Mouse (Mus musculus) cerebellum, adult 2 months (tissue): ENCODE data around the gene Cpa2. TPM values are rescaled to one million over a fixed set of nuclear protein-coding genes. Genes with fewer than 3 reads are reported as not detected.

Source experiments
- DNase-seq, 2 experiments: peaks; one replicate each; pipeline ENCODE4 v3.0.0; 2021
- H3K27ac ChIP-seq: fragments of 200-500 bp; 2 replicates; pipeline ENCODE4 v1.5.1; 2012; ENCODE audit warnings: low read length, control low read depth, inconsistent platforms; ENCODE audit not compliant: insufficient read depth
- H3K27me3 ChIP-seq: fragments of 200-500 bp; 2 replicates; pipeline ENCODE4 v1.6.1; 2012; ENCODE audit warnings: inconsistent platforms, mild to moderate bottlenecking, low read length, moderate library complexity; ENCODE audit not compliant: control insufficient read depth, insufficient read depth
- H3K4me1 ChIP-seq: fragments of 200-500 bp; 2 replicates; pipeline ENCODE4 v1.6.1; 2011; ENCODE audit warnings: low read length; ENCODE audit not compliant: control insufficient read depth, insufficient read depth
- H3K4me3 ChIP-seq: fragments of 200-500 bp; replicated peaks from 2 replicates; pipeline ENCODE3; 2011; ENCODE audit warnings: mild to moderate bottlenecking, low read depth, low read length, control low read depth; ENCODE audit not compliant: insufficient read depth
- CTCF ChIP-seq: fragments of 200-500 bp; IDR thresholded peaks from 2 replicates; pipeline ENCODE4 v1.5.1; 2011; ENCODE audit warnings: low read depth, mild to moderate bottlenecking, control low read depth, low read length, moderate library complexity, borderline replicate concordance; ENCODE audit not compliant: insufficient read depth
- POLR2A ChIP-seq: fragments of 200-500 bp; IDR thresholded peaks from 2 replicates; pipeline ENCODE4 v1.6.1; 2011; ENCODE audit warnings: low read length, control low read depth, borderline replicate concordance; ENCODE audit not compliant: insufficient read depth
- WGBS: fragments of 180-500 bp; shearing (Covaris S2); methylation state at CpG from one replicate; pipeline ENCODE4 v1.1.7; 2018; 5-methylcytosine and 5-hydroxymethylcytosine counted together
- polyA plus RNA-seq: library from polyadenylated mRNA; depleted of rRNA; stranded (reverse); fragments of >200 nt; gene quantifications from 2 replicates; pipeline ENCODE4 v1.2.3, GENCODE M21; 2012

Gene Cpa2
- polyA plus RNA-seq, 1 experiment = 7.7 TPM

DNA sequence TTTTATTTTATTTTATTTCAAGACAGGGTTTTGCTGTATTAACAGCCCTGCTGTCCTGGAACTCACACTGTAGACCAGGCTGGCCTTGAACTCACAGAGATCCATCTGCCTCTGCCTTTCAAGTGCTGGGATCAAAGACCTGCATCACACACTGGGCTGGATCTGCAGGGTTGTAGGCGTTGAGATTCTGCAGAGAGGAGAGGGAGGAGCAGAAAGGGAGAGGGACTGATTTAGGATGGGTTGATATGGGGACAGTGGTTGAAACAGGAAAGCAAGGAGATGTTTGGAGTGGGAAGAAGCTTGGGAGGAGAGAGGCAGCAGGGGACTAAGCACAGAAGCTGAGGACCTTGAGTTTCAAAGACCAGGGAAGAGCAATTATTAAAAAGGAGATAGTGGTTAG is 18.3 kb downstream of the Cpa2 start:
- no peak overlapping the region for H3K27ac ChIP-seq
- H3K4me1 ChIP-seq = no peaks in the 10 kb centered on the region
- no peak overlapping the region for H3K4me3 ChIP-seq
- TF ChIP-seq CTCF = no peak
- no peak for TF ChIP-seq POLR2A
- H3K27me3 ChIP-seq = no peaks in the 10 kb centered on the region
- WGBS = 45% methylated on average over 1 of the region's 1 CpGs
- DNase-seq = no peak

DNA sequence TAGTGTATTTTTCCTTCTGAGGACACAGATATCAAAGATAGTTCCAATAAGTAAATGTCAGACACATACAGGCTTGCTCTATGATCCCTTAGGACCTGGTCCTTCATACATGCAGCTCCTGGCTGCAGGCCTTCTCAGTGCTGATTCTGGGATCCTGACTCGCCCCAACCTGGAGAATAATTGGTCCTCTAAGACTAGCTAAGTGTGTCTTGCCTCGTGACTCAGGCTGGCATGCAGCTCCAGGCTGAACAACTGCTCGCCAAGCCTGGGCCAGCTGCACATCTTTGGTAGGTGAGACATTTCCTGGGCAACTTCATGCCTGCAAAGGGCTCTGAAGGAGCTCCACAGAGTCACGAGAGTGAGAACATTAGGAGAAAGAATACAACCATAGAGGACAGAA is 20.8 kb downstream of the Cpa2 start:
- no peak overlapping the region for H3K4me3 ChIP-seq
- H3K27me3 ChIP-seq = no peaks in the 10 kb centered on the region
- no peak for TF ChIP-seq CTCF
- no peak for TF ChIP-seq POLR2A
- 63% methylated on average over 4 of the region's 4 CpGs for WGBS
- H3K4me1 ChIP-seq = no peaks in the 10 kb centered on the region
- no peak overlapping the region for H3K27ac ChIP-seq
- DNase-seq = no peak

DNA sequence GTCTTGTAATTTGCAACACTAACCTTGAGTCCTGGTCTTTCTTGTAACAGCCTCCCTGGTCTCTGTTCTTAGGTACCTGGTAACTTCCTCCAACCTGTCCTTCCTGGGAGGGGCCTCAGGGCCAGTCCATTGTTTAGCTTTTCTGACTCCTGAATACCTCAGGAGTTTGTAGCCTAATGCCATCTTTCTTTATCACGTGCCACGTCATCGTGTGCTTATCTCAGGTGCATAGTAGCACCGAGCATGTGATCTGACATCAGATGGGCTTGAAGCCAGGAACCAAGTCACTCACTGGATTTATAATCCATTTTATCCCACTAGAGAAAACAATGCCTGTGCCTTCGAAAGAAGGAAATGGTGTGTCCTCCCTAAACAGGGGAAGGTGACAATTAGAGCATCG is 22.2 kb downstream of the Cpa2 start:
- DNase-seq = no peak

GRCm38 (mm10) chr6:30564051-30564450 is 22.7 kb downstream of the Cpa2 start:
- Histone ChIP-seq H3K27ac (no peak overlapping the region), H3K4me1 (no peaks in the 10 kb centered on the region), H3K27me3 (no peaks in the 10 kb centered on the region), H3K4me3 (no peak overlapping the region)
- TF ChIP-seq POLR2A (no peak), CTCF (no peak)
- 94% methylated on average over 6 of the region's 6 CpGs for WGBS
- no peak for DNase-seq

More for the DNA sequence above, 22.2 kb downstream of the Cpa2 start:
- H3K27ac ChIP-seq = no peak overlapping the region
- no peaks in the 10 kb centered on the region for H3K4me1 ChIP-seq
- H3K27me3 ChIP-seq = no peaks in the 10 kb centered on the region
- H3K4me3 ChIP-seq = no peak overlapping the region
- TF ChIP-seq CTCF = no peak
- no peak for TF ChIP-seq POLR2A
- WGBS = 83% methylated on average over 6 of the region's 6 CpGs

- no peak for TF ChIP-seq CTCF
- no peak for TF ChIP-seq POLR2A
- 78% methylated on average over 5 of the region's 5 CpGs for WGBS
- DNase-seq = no peak
- H3K4me3 ChIP-seq = no peak within 1 kb of the TSS
- H3K27me3 ChIP-seq = no peaks in the 10 kb centered on the region
- no peak within 1 kb of the TSS for H3K27ac ChIP-seq
- no peaks in the 10 kb centered on the region; the same call in 1 of the 2 replicates for H3K4me1 ChIP-seq
These were observed 26.7 kb downstream of the Cpa2 start, which contains the start of gene Cpa4 for GRCm38 (mm10) chr6:30568069-30568468. Gene Cpa4 (plus strand): TSS chr6:30568369.

DNA sequence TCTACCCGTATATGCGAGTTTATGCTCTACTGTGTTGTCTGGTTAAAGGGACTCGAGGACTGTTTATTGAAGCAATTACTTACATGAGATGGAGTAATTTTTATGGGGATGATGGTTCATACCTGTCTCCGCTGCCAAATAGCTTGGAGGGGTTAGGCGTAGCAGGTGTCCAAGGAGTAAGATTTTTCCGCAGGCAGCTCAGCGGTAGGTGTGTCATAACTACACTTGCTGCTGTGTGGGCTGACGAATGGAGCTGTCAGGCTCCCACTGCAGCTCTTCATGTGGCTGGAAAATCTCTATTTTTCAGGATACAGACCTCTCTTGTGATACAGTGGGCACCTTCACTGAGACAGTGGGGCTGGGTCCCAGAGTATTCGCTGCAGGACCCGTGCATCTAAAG is 27.9 kb downstream of the Cpa2 start:
- WGBS = 83% methylated on average over 10 of the region's 10 CpGs
- Histone ChIP-seq H3K27ac (no peak overlapping the region), H3K4me3 (no peak overlapping the region), H3K4me1 (no peaks in the 10 kb centered on the region; the same call in 1 of the 2 replicates), H3K27me3 (no peaks in the 10 kb centered on the region)
- TF ChIP-seq POLR2A = no peak
- no peak for TF ChIP-seq CTCF
- no peak for DNase-seq

- no peak overlapping the region for H3K4me3 ChIP-seq
- DNase-seq = no peak
- WGBS = 88% methylated on average over 5 of the region's 5 CpGs
- H3K4me1 ChIP-seq = no peaks in the 10 kb centered on the region; the same call in 1 of the 2 replicates
- no peaks in the 10 kb centered on the region for H3K27me3 ChIP-seq
- TF ChIP-seq POLR2A = no peak
- H3K27ac ChIP-seq = no peak overlapping the region
These were observed 28.6 kb downstream of the Cpa2 start for GRCm38 (mm10) chr6:30570012-30570411.

DNA sequence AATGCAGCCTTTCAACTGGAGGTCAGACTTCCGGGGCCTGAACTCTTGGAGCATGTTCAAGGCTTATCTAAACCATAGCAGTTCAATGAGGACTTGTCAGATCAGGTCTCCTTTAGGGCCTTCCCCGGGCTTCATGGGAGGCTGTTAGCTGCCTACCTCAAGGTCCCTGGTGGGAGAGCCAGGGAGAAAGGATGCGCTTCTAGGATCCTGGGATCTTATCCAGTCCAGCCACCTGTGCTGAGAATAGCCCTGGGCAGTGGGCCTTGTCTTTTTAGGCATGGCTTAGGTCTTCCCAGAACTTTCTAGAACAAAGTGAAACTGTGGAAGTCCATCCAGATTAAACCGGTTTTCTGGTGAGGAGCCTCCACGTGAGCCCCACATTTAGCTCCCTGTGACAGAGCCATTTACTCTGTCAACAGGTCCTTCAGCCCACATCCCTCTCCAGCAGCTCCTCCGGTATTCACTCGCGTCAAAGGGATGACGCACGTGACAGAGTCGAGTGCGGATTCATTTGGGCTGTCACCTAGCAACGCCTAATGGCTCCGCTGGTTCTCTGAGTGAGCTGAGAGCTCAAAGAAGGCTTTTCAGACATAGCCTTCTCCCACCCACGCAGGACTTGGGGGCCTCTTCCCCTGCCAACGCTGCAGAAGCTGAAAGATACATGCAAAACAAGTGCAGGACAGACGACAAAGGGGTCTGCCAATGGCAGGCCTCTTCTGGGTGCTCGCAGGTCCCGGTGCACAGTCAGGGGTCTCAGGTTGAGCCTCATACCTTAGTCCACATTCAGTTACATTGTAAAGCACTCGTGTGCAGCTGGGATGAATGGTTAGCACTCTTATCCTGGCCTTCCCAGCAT is 31.3 kb downstream of the Cpa2 start:
- TF ChIP-seq CTCF = no peak
- TF ChIP-seq POLR2A = no peak
- Histone ChIP-seq H3K4me3 (no peak overlapping the region), H3K27ac (no peak overlapping the region), H3K27me3 (no peaks in the 10 kb centered on the region), H3K4me1 (no peaks in the 10 kb centered on the region; the same call in 1 of the 2 replicates)
- no peak for DNase-seq
- WGBS = 28% methylated on average over 20 of the region's 20 CpGs
